Mouse (Mus musculus): ENCODE results near the gene Nhs. TPM values are rescaled to one million over a fixed set of nuclear protein-coding genes. Genes with fewer than 3 reads are reported as not detected.

The Nhs gene
- total and polyA plus RNA-seq, 3 experiments: 0.04 to 0.30 (median 0.12) TPM

- Histone ChIP-seq H3K79me2 (replicated peaks; ENCODE audit: control insufficient read depth, extremely low read depth, insufficient read depth, poor library complexity, severe bottlenecking) (no peaks in the 10 kb centered on the region), H3K9me3 (replicated peaks; ENCODE audit: low read length) (no peaks in the 10 kb centered on the region), H3K27ac (ENCODE audit: insufficient read depth, low read depth) (no peak overlapping the region), H3K4me2 (ENCODE audit: insufficient read depth, low read depth, poor library complexity, severe bottlenecking) (no peak overlapping the region), H3K4me3 (replicated peaks in 1 of 3; ENCODE audit: low read depth in 2 of 3, low read length in 2 of 3, poor library complexity in 1 of 3) (no peak overlapping the region), H3K4me1 (ENCODE audit: control insufficient read depth in 1 of 2, insufficient read depth in 2 of 2) (no peaks in the 10 kb centered on the region), H3K36me3 (replicated peaks in 1 of 2; ENCODE audit: control insufficient read depth in 1 of 2, insufficient read depth in 1 of 2, low read length in 1 of 2) (no peaks in the 10 kb centered on the region), H3K27me3 (replicated peaks) (no peaks in the 10 kb centered on the region), H3K9ac (ENCODE audit: insufficient read depth, low read depth) (no peak overlapping the region)
- no peak for DNase-seq (ENCODE audit: extremely low read depth)
- no peak for TF ChIP-seq MYC (IDR thresholded peaks at IDR 0.05; ENCODE audit: low read depth, low read length)
- TF ChIP-seq BHLHE40 (IDR thresholded peaks at IDR 0.05; ENCODE audit: low read depth, low read length): no peak
- no peak for TF ChIP-seq KAT2A (IDR thresholded peaks at IDR 0.05; ENCODE audit: insufficient replicate concordance, low read length)
- no peak for TF ChIP-seq JUND (conservative IDR thresholded peaks at IDR 0.05; ENCODE audit: low read depth, low read length)
- no peak for TF ChIP-seq HCFC1 (IDR thresholded peaks at IDR 0.05; ENCODE audit: low read depth, low read length)
- no peak for TF ChIP-seq RCOR1 (conservative IDR thresholded peaks at IDR 0.05; ENCODE audit: low read depth, low read length)
- in situ Hi-C loops (cut with MboI; ENCODE audit: low pct_ligation_motif_present, low pct_unique_long_range_greater_than_20kb, low sequenced_read_pairs) (no loop called here), dilution Hi-C loops (cut with MboI; ENCODE audit: extremely low pct_ligation_motif_present, extremely low pct_unique_long_range_greater_than_20kb, low sequenced_read_pairs) (no loop called here)
These were observed 149.7 kb downstream of the Nhs start for GRCm38 (mm10) chrX:162009876-162010275.

- no peaks in the 10 kb centered on the region for H3K9me3 ChIP-seq (replicated peaks; ENCODE audit: low read length)
- no peaks in the 10 kb centered on the region for H3K4me1 ChIP-seq (ENCODE audit: control insufficient read depth in 1 of 2, insufficient read depth in 2 of 2)
- no peaks in the 10 kb centered on the region for H3K79me2 ChIP-seq (replicated peaks; ENCODE audit: control insufficient read depth, extremely low read depth, insufficient read depth, poor library complexity, severe bottlenecking)
- TF ChIP-seq CHD1 (IDR thresholded peaks at IDR 0.05; ENCODE audit: low read depth, low read length) (no peak), MAX (IDR thresholded peaks at IDR 0.05; ENCODE audit: low read length) (no peak), RAD21 (IDR thresholded peaks at IDR 0.05; ENCODE audit: low read depth, low read length) (no peak), ETS1 (conservative IDR thresholded peaks at IDR 0.05; ENCODE audit: low read depth, low read length) (no peak), EP300 (IDR thresholded peaks at IDR 0.05; ENCODE audit: low read length) (no peak), MYC (IDR thresholded peaks at IDR 0.05; ENCODE audit: low read depth, low read length) (no peak), E2F4 (IDR thresholded peaks at IDR 0.05; ENCODE audit: insufficient replicate concordance, low read depth, low read length) (no peak), USF2 (conservative IDR thresholded peaks at IDR 0.05; ENCODE audit: low read depth, low read length) (no peak)
- H3K4me3 ChIP-seq (replicated peaks in 1 of 3; ENCODE audit: low read depth in 2 of 3, low read length in 2 of 3, poor library complexity in 1 of 3): no peak overlapping the region
- no peaks in the 10 kb centered on the region for H3K36me3 ChIP-seq (replicated peaks in 1 of 2; ENCODE audit: control insufficient read depth in 1 of 2, insufficient read depth in 1 of 2, low read length in 1 of 2)
- in situ Hi-C loops (cut with MboI; ENCODE audit: low pct_ligation_motif_present, low pct_unique_long_range_greater_than_20kb, low sequenced_read_pairs): no loop called here
- dilution Hi-C loops (cut with MboI; ENCODE audit: extremely low pct_ligation_motif_present, extremely low pct_unique_long_range_greater_than_20kb, low sequenced_read_pairs): no loop called here
- DNase-seq (ENCODE audit: extremely low read depth): no peak
- no peak overlapping the region for H3K9ac ChIP-seq (ENCODE audit: insufficient read depth, low read depth)
- H3K27me3 ChIP-seq (replicated peaks): no peaks in the 10 kb centered on the region
- no peak overlapping the region for H3K4me2 ChIP-seq (ENCODE audit: insufficient read depth, low read depth, poor library complexity, severe bottlenecking)
- no peak overlapping the region for H3K27ac ChIP-seq (ENCODE audit: insufficient read depth, low read depth)
These were observed 155.7 kb downstream of the Nhs start for GRCm38 (mm10) chrX:162003818-162004217.

- Histone ChIP-seq H3K9me3 (replicated peaks; ENCODE audit: low read length) (no peaks in the 10 kb centered on the region), H3K27ac (ENCODE audit: insufficient read depth, low read depth) (no peak overlapping the region), H3K4me1 (ENCODE audit: control insufficient read depth in 1 of 2, insufficient read depth in 2 of 2) (no peaks in the 10 kb centered on the region), H3K79me2 (replicated peaks; ENCODE audit: control insufficient read depth, extremely low read depth, insufficient read depth, poor library complexity, severe bottlenecking) (no peaks in the 10 kb centered on the region), H3K4me2 (ENCODE audit: insufficient read depth, low read depth, poor library complexity, severe bottlenecking) (no peak overlapping the region), H3K4me3 (replicated peaks in 1 of 3; ENCODE audit: low read depth in 2 of 3, low read length in 2 of 3, poor library complexity in 1 of 3) (no peak overlapping the region), H3K36me3 (replicated peaks in 1 of 2; ENCODE audit: control insufficient read depth in 1 of 2, insufficient read depth in 1 of 2, low read length in 1 of 2) (no peaks in the 10 kb centered on the region), H3K27me3 (replicated peaks) (no peaks in the 10 kb centered on the region), H3K9ac (ENCODE audit: insufficient read depth, low read depth) (no peak overlapping the region)
- no peak for DNase-seq (ENCODE audit: extremely low read depth)
- dilution Hi-C loops (cut with MboI; ENCODE audit: extremely low pct_ligation_motif_present, extremely low pct_unique_long_range_greater_than_20kb, low sequenced_read_pairs) (no loop called here), in situ Hi-C loops (cut with MboI; ENCODE audit: low pct_ligation_motif_present, low pct_unique_long_range_greater_than_20kb, low sequenced_read_pairs) (no loop called here)
- TF ChIP-seq UBTF (IDR thresholded peaks at IDR 0.05; ENCODE audit: low read depth, low read length) (no peak), NRF1 (IDR thresholded peaks at IDR 0.05; ENCODE audit: low read depth, low read length) (no peak), MXI1 (IDR thresholded peaks at IDR 0.05; ENCODE audit: low read depth, low read length) (no peak), ZMIZ1 (IDR thresholded peaks at IDR 0.05; ENCODE audit: low read depth, low read length) (no peak), MAX (IDR thresholded peaks at IDR 0.05; ENCODE audit: low read length) (no peak), JUND (conservative IDR thresholded peaks at IDR 0.05; ENCODE audit: low read depth, low read length) (no peak), TCF12 (IDR thresholded peaks at IDR 0.05; ENCODE audit: low read depth, low read length) (no peak), MAFK (IDR thresholded peaks at IDR 0.05; ENCODE audit: insufficient replicate concordance, low read length) (no peak), HCFC1 (IDR thresholded peaks at IDR 0.05; ENCODE audit: low read depth, low read length) (no peak), USF2 (conservative IDR thresholded peaks at IDR 0.05; ENCODE audit: low read depth, low read length) (no peak), RAD21 (IDR thresholded peaks at IDR 0.05; ENCODE audit: low read depth, low read length) (no peak), USF1 (IDR thresholded peaks at IDR 0.05; ENCODE audit: low read depth, low read length) (no peak), ELF1 (IDR thresholded peaks at IDR 0.05; ENCODE audit: low read depth, low read length) (no peak), JUN (IDR thresholded peaks at IDR 0.05; ENCODE audit: insufficient read depth, low read depth, low read length) (no peak), MAZ (IDR thresholded peaks at IDR 0.05; ENCODE audit: low read depth, low read length) (no peak)
These were observed 160.7 kb downstream of the Nhs start for GRCm38 (mm10) chrX:161998876-161999275.
